Mouse (Mus musculus): ENCODE measurements around the gene Bdh1.

The Bdh1 gene

GRCm38 (mm10) chr16:31428335-31428674, 6.2 kb downstream of the Bdh1 start:
- DNase-seq (ENCODE audit: low read depth, low spot score) = no peak

GRCm38 (mm10) chr16:31428675-31429470, 6.8 kb downstream of the Bdh1 start:
- DNase-seq (ENCODE audit: low read depth, low spot score) = peak; percentile 76

- peak; percentile 94 for DNase-seq (ENCODE audit: low read depth, low spot score)
These were observed 7.5 kb downstream of the Bdh1 start for GRCm38 (mm10) chr16:31429471-31430155.

- DNase-seq (ENCODE audit: low read depth, low spot score) = no peak
These were observed 11.5 kb downstream of the Bdh1 start for GRCm38 (mm10) chr16:31433466-31434110.

- DNase-seq (ENCODE audit: low read depth, low spot score) = peak; percentile 48
These were observed 13.1 kb downstream of the Bdh1 start for GRCm38 (mm10) chr16:31435146-31435545.

- DNase-seq (ENCODE audit: low read depth, low spot score) = no peak
These were observed 14.0 kb downstream of the Bdh1 start for GRCm38 (mm10) chr16:31436085-31436484.

- DNase-seq (ENCODE audit: low read depth, low spot score) = no peak
These were observed 15.3 kb downstream of the Bdh1 start for GRCm38 (mm10) chr16:31437358-31437757.

GRCm38 (mm10) chr16:31439529-31439928, 17.4 kb downstream of the Bdh1 start:
- DNase-seq (ENCODE audit: low read depth, low spot score) = no peak

GRCm38 (mm10) chr16:31440046-31440445, 18.0 kb downstream of the Bdh1 start:
- no peak for DNase-seq (ENCODE audit: low read depth, low spot score)

- no peak for DNase-seq (ENCODE audit: low read depth, low spot score)
These were observed 22.4 kb downstream of the Bdh1 start for GRCm38 (mm10) chr16:31444521-31444920.

- no peak for DNase-seq (ENCODE audit: low read depth, low spot score)
These were observed 24.2 kb downstream of the Bdh1 start for GRCm38 (mm10) chr16:31446067-31446853.

- no peak for DNase-seq (ENCODE audit: low read depth, low spot score)
These were observed 27.9 kb downstream of the Bdh1 start for GRCm38 (mm10) chr16:31449973-31450372.

- no peak for DNase-seq (ENCODE audit: low read depth, low spot score)
These were observed 29.2 kb downstream of the Bdh1 start for GRCm38 (mm10) chr16:31451235-31451634.

GRCm38 (mm10) chr16:31452467-31452866, 30.4 kb downstream of the Bdh1 start:
- DNase-seq (ENCODE audit: low read depth, low spot score) = peak; percentile 56

- no peak for DNase-seq (ENCODE audit: low read depth, low spot score)
These were observed 31.9 kb downstream of the Bdh1 start for GRCm38 (mm10) chr16:31454013-31454412.

GRCm38 (mm10) chr16:31455276-31456045, 33.4 kb downstream of the Bdh1 start:
- no peak for DNase-seq (ENCODE audit: low read depth, low spot score)

- DNase-seq (ENCODE audit: low read depth, low spot score) = peak; percentile 70
These were observed 36.3 kb downstream of the Bdh1 start for GRCm38 (mm10) chr16:31458229-31458918.

GRCm38 (mm10) chr16:31459968-31460461, 37.9 kb downstream of the Bdh1 start:
- no peak for DNase-seq (ENCODE audit: low read depth, low spot score)

- DNase-seq (ENCODE audit: low read depth, low spot score) = no peak
These were observed 38.4 kb downstream of the Bdh1 start for GRCm38 (mm10) chr16:31460506-31460905.

- no peak for DNase-seq (ENCODE audit: low read depth, low spot score)
These were observed 39.0 kb downstream of the Bdh1 start for GRCm38 (mm10) chr16:31461046-31461445.
